Mouse (Mus musculus) hindbrain, embryonic 15.5 days (tissue): ENCODE data around the gene Arpc1b. TPM values are rescaled to one million over a fixed set of nuclear protein-coding genes. Genes with fewer than 3 reads are reported as not detected.
A peak's percentile ranks its signal among the peaks of the same experiment; 100 is the strongest.
"Not testable (repeated sequence)": the region's sequence is repeated elsewhere in the genome, so short reads cannot be mapped to it uniquely, and the experiment has no call there.

ENCODE experiments used
- ATAC-seq: fragments of 200-750 bp; cut with Nextera tagmentation; 2 replicates; pipeline ENCODE4 v1.8.0; 2017; ENCODE audit warnings: low read depth, moderate number of reproducible peaks, moderate TSS enrichment; ENCODE audit not compliant: low FRiP score
- H3K27ac ChIP-seq: fragments of 300-500 bp; sonication (generic); replicated peaks from 2 replicates; pipeline ENCODE4 v1.5.1; 2015; ENCODE audit warnings: mild to moderate bottlenecking, inconsistent platforms
- H3K27me3 ChIP-seq: fragments of 300-500 bp; sonication (generic); 2 replicates; pipeline ENCODE4 v1.6.1; 2015; ENCODE audit warnings: control low read depth, inconsistent platforms
- H3K36me3 ChIP-seq: fragments of 300-500 bp; sonication (generic); 2 replicates; pipeline ENCODE4 v1.6.1; 2015; ENCODE audit warnings: control low read depth, inconsistent platforms
- H3K4me1 ChIP-seq: fragments of 300-500 bp; sonication (generic); replicated peaks from 2 replicates; pipeline ENCODE4 v1.6.1; 2015; ENCODE audit warnings: control low read depth, inconsistent platforms
- H3K4me2 ChIP-seq: fragments of 300-500 bp; sonication (generic); 2 replicates; pipeline ENCODE4 v1.6.1; 2015; ENCODE audit warnings: moderate library complexity, mild to moderate bottlenecking, inconsistent platforms
- H3K4me3 ChIP-seq: fragments of 300-500 bp; sonication (generic); 2 replicates; pipeline ENCODE4 v1.5.1; 2015; ENCODE audit warnings: mild to moderate bottlenecking, inconsistent platforms
- H3K9ac ChIP-seq: fragments of 300-500 bp; sonication (generic); 2 replicates; pipeline ENCODE4 v1.6.1; 2015; ENCODE audit warnings: inconsistent platforms
- H3K9me3 ChIP-seq: fragments of 300-500 bp; sonication (generic); 2 replicates; pipeline ENCODE4 v1.6.1; 2016; ENCODE audit warnings: control low read depth, inconsistent platforms
- WGBS: fragments of 180-500 bp; shearing (Covaris S2); methylation state at CpG from one replicate; pipeline ENCODE4 v1.1.7; 2015; 5-methylcytosine and 5-hydroxymethylcytosine counted together
- polyA plus RNA-seq: library from polyadenylated mRNA; unstranded; fragments of >200 nt; fragmentation: Nextera tagmentation; extraction: Ambion mirVana; gene quantifications from 2 replicates; pipeline ENCODE4 v1.2.1, GENCODE M21; 2015

Arpc1b gene
- polyA plus RNA-seq, 1 experiment from 2014 or later = 73.2 TPM

GRCm38 (mm10) chr5:145133275-145133674 is 19.3 kb downstream of the Arpc1b start:
- not testable (repeated sequence) for H3K4me3 ChIP-seq, H3K9ac ChIP-seq, H3K4me2 ChIP-seq, H3K4me1 ChIP-seq, H3K27ac ChIP-seq, ATAC-seq, H3K27me3 ChIP-seq, H3K9me3 ChIP-seq
- 90% methylated on average over 6 of the region's 6 CpGs for WGBS
- peaks cover 71% of the 10 kb centered on the region for H3K36me3 ChIP-seq

GRCm38 (mm10) chr5:145138836-145139235 is 24.8 kb downstream of the Arpc1b start:
- 16% methylated on average over 6 of the region's 6 CpGs for WGBS
- peak overlapping the region; percentile 96; the same call in 1 of the 2 replicates for H3K27ac ChIP-seq
- peaks cover 43% of the 10 kb centered on the region for H3K36me3 ChIP-seq

GRCm38 (mm10) chr5:145139571-145140519 is 25.8 kb downstream of the Arpc1b start, which contains the start of the genes Pdap1 and Bud31:
Gene Pdap1 (minus strand): TSS chr5:145140238.
Gene Bud31 (plus strand): TSS chr5:145140362.
- Histone ChIP-seq H3K36me3 (peaks cover 42% of the 10 kb centered on the region), H3K4me3 (peak within 1 kb of the TSS; percentile 79), H3K27ac (peak within 1 kb of the TSS; percentile 96), H3K27me3 (no peaks in the 10 kb centered on the region), H3K4me1 (peaks cover 30% of the 10 kb centered on the region), H3K9me3 (no peaks in the 10 kb centered on the region), H3K9ac (peak within 1 kb of the TSS; percentile 80), H3K4me2 (peak within 1 kb of the TSS; percentile 92)
- WGBS = under 1% methylated on average over 84 of the region's 84 CpGs
- peak; percentile 93 for ATAC-seq

More at GRCm38 (mm10) chr5:145138836-145139235, 24.8 kb downstream of the Arpc1b start:
- ATAC-seq = no peak
- H3K9ac ChIP-seq = peak overlapping the region; percentile 80
- no peaks in the 10 kb centered on the region for H3K9me3 ChIP-seq
- H3K4me1 ChIP-seq = peaks cover 30% of the 10 kb centered on the region
- H3K4me2 ChIP-seq = peak overlapping the region; percentile 92
- no peaks in the 10 kb centered on the region for H3K27me3 ChIP-seq
- peak overlapping the region; percentile 79 for H3K4me3 ChIP-seq

- ATAC-seq = no peak
- Histone ChIP-seq H3K4me3 (peak overlapping the region; percentile 79), H3K9me3 (no peaks in the 10 kb centered on the region), H3K27me3 (no peaks in the 10 kb centered on the region), H3K36me3 (peaks cover 43% of the 10 kb centered on the region), H3K4me2 (peak overlapping the region; percentile 92), H3K4me1 (peaks cover 30% of the 10 kb centered on the region), H3K9ac (peak overlapping the region; percentile 80), H3K27ac (peak overlapping the region; percentile 96)
- 1% methylated on average over 18 of the region's 18 CpGs for WGBS
Observed at GRCm38 (mm10) chr5:145140611-145141010, 26.6 kb downstream of the Arpc1b start.

- Histone ChIP-seq H3K4me3 (no peak overlapping the region), H3K9me3 (no peaks in the 10 kb centered on the region), H3K4me2 (no peak overlapping the region), H3K4me1 (no peaks in the 10 kb centered on the region), H3K36me3 (peaks cover 93% of the 10 kb centered on the region), H3K9ac (no peak overlapping the region), H3K27ac (no peak overlapping the region), H3K27me3 (no peaks in the 10 kb centered on the region)
- no peak for ATAC-seq
- 91% methylated on average over 5 of the region's 5 CpGs for WGBS
Observed at GRCm38 (mm10) chr5:145147748-145148147, 33.7 kb downstream of the Arpc1b start.

- no peaks in the 10 kb centered on the region for H3K27me3 ChIP-seq
- H3K36me3 ChIP-seq = peaks cover 93% of the 10 kb centered on the region
- H3K27ac ChIP-seq = no peak overlapping the region
- no peak overlapping the region for H3K4me3 ChIP-seq
- H3K4me2 ChIP-seq = no peak overlapping the region
- H3K9me3 ChIP-seq = no peaks in the 10 kb centered on the region
- ATAC-seq = no peak
- H3K4me1 ChIP-seq = no peaks in the 10 kb centered on the region
- H3K9ac ChIP-seq = no peak overlapping the region
- WGBS = 94% methylated on average over 6 of the region's 6 CpGs
Observed at GRCm38 (mm10) chr5:145149294-145149693, 35.3 kb downstream of the Arpc1b start.

- no peaks in the 10 kb centered on the region for H3K9me3 ChIP-seq
- no peak overlapping the region for H3K4me3 ChIP-seq
- H3K4me1 ChIP-seq = no peaks in the 10 kb centered on the region
- no peak overlapping the region for H3K9ac ChIP-seq
- H3K36me3 ChIP-seq = peaks cover 87% of the 10 kb centered on the region
- 92% methylated on average over 5 of the region's 5 CpGs for WGBS
- no peak overlapping the region for H3K4me2 ChIP-seq
- no peak overlapping the region for H3K27ac ChIP-seq
- no peaks in the 10 kb centered on the region for H3K27me3 ChIP-seq
- no peak for ATAC-seq
Observed at GRCm38 (mm10) chr5:145152690-145153089, 38.7 kb downstream of the Arpc1b start.

GRCm38 (mm10) chr5:145161361-145161760 is 47.3 kb downstream of the Arpc1b start:
- 96% methylated on average over 14 of the region's 14 CpGs for WGBS
- ATAC-seq = no peak
- H3K9ac ChIP-seq = no peak overlapping the region
- H3K9me3 ChIP-seq = no peaks in the 10 kb centered on the region
- H3K27ac ChIP-seq = no peak overlapping the region
- H3K4me1 ChIP-seq = peaks cover 8% of the 10 kb centered on the region
- H3K36me3 ChIP-seq = peaks cover 55% of the 10 kb centered on the region
- H3K4me3 ChIP-seq = no peak overlapping the region
- no peak overlapping the region for H3K4me2 ChIP-seq
- H3K27me3 ChIP-seq = no peaks in the 10 kb centered on the region

- Histone ChIP-seq H3K27me3 (no peaks in the 10 kb centered on the region), H3K4me3 (no peak overlapping the region), H3K4me1 (peaks cover 25% of the 10 kb centered on the region), H3K27ac (no peak overlapping the region), H3K9me3 (no peaks in the 10 kb centered on the region), H3K4me2 (no peak overlapping the region), H3K9ac (no peak overlapping the region), H3K36me3 (peaks cover 27% of the 10 kb centered on the region)
- ATAC-seq = no peak
- WGBS = 72% methylated on average over 3 of the region's 3 CpGs
Observed at GRCm38 (mm10) chr5:145164710-145165109, 50.7 kb downstream of the Arpc1b start.

GRCm38 (mm10) chr5:145165184-145165583 is 51.2 kb downstream of the Arpc1b start:
- H3K4me1 ChIP-seq = peaks cover 25% of the 10 kb centered on the region
- no peaks in the 10 kb centered on the region for H3K9me3 ChIP-seq
- no peak for ATAC-seq
- 89% methylated on average over 15 of the region's 15 CpGs for WGBS
- no peak overlapping the region for H3K9ac ChIP-seq
- no peaks in the 10 kb centered on the region for H3K27me3 ChIP-seq
- no peak overlapping the region for H3K27ac ChIP-seq
- peaks cover 25% of the 10 kb centered on the region for H3K36me3 ChIP-seq
- H3K4me2 ChIP-seq = no peak overlapping the region
- no peak overlapping the region for H3K4me3 ChIP-seq

- peaks cover 25% of the 10 kb centered on the region for H3K4me1 ChIP-seq
- peak within 1 kb of the TSS; percentile 84 for H3K27ac ChIP-seq
- peak within 1 kb of the TSS; percentile 94 for H3K4me2 ChIP-seq
- ATAC-seq = peak; percentile 93
- H3K36me3 ChIP-seq = peaks cover 23% of the 10 kb centered on the region
- WGBS = under 1% methylated on average over 49 of the region's 51 CpGs
- H3K27me3 ChIP-seq = no peaks in the 10 kb centered on the region
- H3K9me3 ChIP-seq = no peaks in the 10 kb centered on the region
- H3K9ac ChIP-seq = peak within 1 kb of the TSS; percentile 96
- H3K4me3 ChIP-seq = peak within 1 kb of the TSS; percentile 92
Observed at GRCm38 (mm10) chr5:145166536-145167305, 52.7 kb downstream of the Arpc1b start, which contains the start of the genes Ptcd1 and Cpsf4. Gene Ptcd1 (minus strand): TSS chr5:145167108. Gene Cpsf4 (plus strand): TSS chr5:145167213.

- 0% methylated on average over 26 of the region's 28 CpGs for WGBS
- Histone ChIP-seq H3K4me2 (peak overlapping the region; percentile 94), H3K27ac (peak overlapping the region; percentile 82), H3K9ac (peak overlapping the region; percentile 96), H3K36me3 (peaks cover 25% of the 10 kb centered on the region), H3K27me3 (no peaks in the 10 kb centered on the region), H3K9me3 (no peaks in the 10 kb centered on the region), H3K4me1 (peaks cover 25% of the 10 kb centered on the region), H3K4me3 (peak overlapping the region; percentile 92)
- peak; percentile 76 for ATAC-seq
Observed at GRCm38 (mm10) chr5:145167306-145167661, 53.3 kb downstream of the Arpc1b start.
